Mouse (Mus musculus) forebrain, embryonic 12.5 days (tissue): Measurements from ENCODE around the gene Alyref. TPM values are rescaled to one million over a fixed set of nuclear protein-coding genes. Genes with fewer than 3 reads are reported as not detected.

Source experiments
- ATAC-seq: fragments of 200-750 bp; cut with Nextera tagmentation; 2 replicates; pipeline ENCODE4 v1.8.0; 2017; ENCODE audit warnings: moderate TSS enrichment; ENCODE audit not compliant: low FRiP score
- H3K27ac ChIP-seq: fragments of 300-500 bp; sonication (generic); 2 replicates; pipeline ENCODE4 v1.5.1; 2016; ENCODE audit warnings: mild to moderate bottlenecking
- H3K27me3 ChIP-seq: fragments of 300-500 bp; sonication (generic); 2 replicates; pipeline ENCODE4 v1.6.1; 2016; ENCODE audit warnings: mild to moderate bottlenecking
- H3K36me3 ChIP-seq: fragments of 300-500 bp; sonication (generic); replicated peaks from 2 replicates; pipeline ENCODE4 v1.6.1; 2016; ENCODE audit warnings: mild to moderate bottlenecking
- H3K4me1 ChIP-seq: fragments of 300-500 bp; sonication (generic); 2 replicates; pipeline ENCODE4 v1.6.1; 2016
- H3K4me2 ChIP-seq: fragments of 300-500 bp; sonication (generic); 2 replicates; pipeline ENCODE4 v1.6.1; 2016; ENCODE audit warnings: mild to moderate bottlenecking, moderate library complexity
- H3K4me3 ChIP-seq: fragments of 300-500 bp; sonication (generic); replicated peaks from 2 replicates; pipeline ENCODE4 v1.5.1; 2016; ENCODE audit warnings: mild to moderate bottlenecking
- H3K9ac ChIP-seq: fragments of 300-500 bp; sonication (generic); 2 replicates; pipeline ENCODE4 v1.6.1; 2016; ENCODE audit warnings: mild to moderate bottlenecking
- H3K9me3 ChIP-seq: fragments of 300-500 bp; sonication (generic); 2 replicates; pipeline ENCODE4 v1.6.1; 2016
- WGBS: fragments of 180-500 bp; shearing (Covaris S2); methylation state at CpG from one replicate; pipeline ENCODE4 v1.1.7; 2016; 5-methylcytosine and 5-hydroxymethylcytosine counted together
- polyA plus RNA-seq: library from polyadenylated mRNA; unstranded; fragments of >200 nt; fragmentation: Nextera tagmentation; extraction: Ambion mirVana; gene quantifications from 2 replicates; pipeline ENCODE4 v1.2.1, GENCODE M21; 2016

Gene Alyref
- polyA plus RNA-seq, 1 experiment from 2014 or later = 561 TPM

- no peaks in the 10 kb centered on the region for H3K27me3 ChIP-seq
- H3K4me3 ChIP-seq = peak overlapping the region; percentile 98; the same call in 1 of the 2 replicates
- H3K9ac ChIP-seq = peak overlapping the region; percentile 29; the same call in 1 of the 2 replicates
- H3K4me2 ChIP-seq = peak overlapping the region; percentile 92
- peaks cover 41% of the 10 kb centered on the region for H3K4me1 ChIP-seq
- no peak for ATAC-seq
- H3K9me3 ChIP-seq = no peaks in the 10 kb centered on the region
- peaks cover 29% of the 10 kb centered on the region for H3K36me3 ChIP-seq
- 45% methylated on average over 7 of the region's 7 CpGs for WGBS
- H3K27ac ChIP-seq = 0 out of 2 replicates have a peak overlapping the region, but pooled peaks have one; percentile 11
These were observed 32.9 kb upstream of the Alyref start for GRCm38 (mm10) chr11:120630881-120631725.

GRCm38 (mm10) chr11:120630401-120630871, 32.3 kb upstream of the Alyref start:
- peaks cover 45% of the 10 kb centered on the region for H3K4me1 ChIP-seq
- WGBS = 30% methylated on average over 5 of the region's 5 CpGs
- H3K9me3 ChIP-seq = no peaks in the 10 kb centered on the region
- 0 out of 2 replicates have a peak overlapping the region, but pooled peaks have one; percentile 9 for H3K4me2 ChIP-seq
- H3K27ac ChIP-seq = peak overlapping the region; percentile 65; the same call in 1 of the 2 replicates
- peak overlapping the region; percentile 33 for H3K9ac ChIP-seq
- H3K4me3 ChIP-seq = no peak overlapping the region
- peaks cover 29% of the 10 kb centered on the region for H3K36me3 ChIP-seq
- no peak for ATAC-seq
- no peaks in the 10 kb centered on the region for H3K27me3 ChIP-seq

DNA sequence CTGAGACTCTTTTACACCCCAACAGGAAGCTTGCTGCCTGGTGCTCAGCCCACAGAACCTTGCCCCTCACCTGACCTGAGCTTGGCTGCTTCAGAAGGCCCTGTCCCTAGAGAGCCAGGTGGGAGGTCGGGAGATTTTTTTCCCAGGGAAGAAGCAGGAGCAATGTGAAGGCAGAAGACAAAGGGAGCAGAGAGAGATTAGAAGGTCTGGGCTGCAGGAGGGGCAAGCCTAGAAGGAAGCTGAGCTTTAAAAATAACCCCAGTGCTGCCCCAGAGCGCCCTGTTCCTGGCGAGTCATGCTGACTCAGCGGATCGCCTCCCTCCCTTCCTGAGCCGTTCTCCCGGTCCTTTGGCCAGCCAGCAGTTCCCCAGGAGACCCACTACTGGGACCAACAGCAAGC, 31.7 kb upstream of the Alyref start:
- H3K4me2 ChIP-seq = peak overlapping the region; percentile 9; the same call in 1 of the 2 replicates
- no peaks in the 10 kb centered on the region for H3K27me3 ChIP-seq
- peaks cover 29% of the 10 kb centered on the region for H3K36me3 ChIP-seq
- no peak for ATAC-seq
- H3K9ac ChIP-seq = 0 out of 2 replicates have a peak overlapping the region, but pooled peaks have one; percentile 33
- H3K27ac ChIP-seq = peak overlapping the region; percentile 65
- WGBS = 49% methylated on average over 7 of the region's 7 CpGs
- H3K9me3 ChIP-seq = no peaks in the 10 kb centered on the region
- H3K4me1 ChIP-seq = peaks cover 50% of the 10 kb centered on the region
- H3K4me3 ChIP-seq = no peak overlapping the region

GRCm38 (mm10) chr11:120629341-120629730, 31.2 kb upstream of the Alyref start:
- ATAC-seq = no peak
- H3K27me3 ChIP-seq = no peaks in the 10 kb centered on the region
- H3K4me3 ChIP-seq = no peak overlapping the region
- H3K4me2 ChIP-seq = peak overlapping the region; percentile 9; the same call in 1 of the 2 replicates
- no peaks in the 10 kb centered on the region for H3K9me3 ChIP-seq
- H3K4me1 ChIP-seq = peaks cover 48% of the 10 kb centered on the region
- 0 out of 2 replicates have a peak overlapping the region, but pooled peaks have one; percentile 65 for H3K27ac ChIP-seq
- peaks cover 29% of the 10 kb centered on the region for H3K36me3 ChIP-seq
- H3K9ac ChIP-seq = no peak overlapping the region
- WGBS = 72% methylated on average over 23 of the region's 23 CpGs

GRCm38 (mm10) chr11:120628601-120629340, 30.6 kb upstream of the Alyref start:
- H3K4me2 ChIP-seq = no peak overlapping the region
- no peak for ATAC-seq
- no peaks in the 10 kb centered on the region for H3K9me3 ChIP-seq
- no peak overlapping the region for H3K9ac ChIP-seq
- no peak overlapping the region for H3K4me3 ChIP-seq
- H3K27me3 ChIP-seq = no peaks in the 10 kb centered on the region
- H3K4me1 ChIP-seq = peaks cover 48% of the 10 kb centered on the region
- no peak overlapping the region for H3K27ac ChIP-seq
- WGBS = 94% methylated on average over 23 of the region's 23 CpGs
- peaks cover 29% of the 10 kb centered on the region for H3K36me3 ChIP-seq

- no peak for ATAC-seq
- H3K27me3 ChIP-seq = no peaks in the 10 kb centered on the region
- H3K4me1 ChIP-seq = peaks cover 51% of the 10 kb centered on the region
- no peaks in the 10 kb centered on the region for H3K9me3 ChIP-seq
- H3K4me3 ChIP-seq = no peak overlapping the region
- H3K27ac ChIP-seq = no peak overlapping the region
- WGBS = 86% methylated on average over 22 of the region's 22 CpGs
- no peak overlapping the region for H3K9ac ChIP-seq
- H3K36me3 ChIP-seq = peaks cover 37% of the 10 kb centered on the region
- no peak overlapping the region for H3K4me2 ChIP-seq
These were observed 29.5 kb upstream of the Alyref start for GRCm38 (mm10) chr11:120627468-120628300.

GRCm38 (mm10) chr11:120626785-120627467, 28.8 kb upstream of the Alyref start:
- peaks cover 45% of the 10 kb centered on the region for H3K4me1 ChIP-seq
- no peak for ATAC-seq
- no peaks in the 10 kb centered on the region for H3K9me3 ChIP-seq
- no peak overlapping the region for H3K9ac ChIP-seq
- H3K27me3 ChIP-seq = no peaks in the 10 kb centered on the region
- H3K4me2 ChIP-seq = no peak overlapping the region
- H3K36me3 ChIP-seq = peaks cover 44% of the 10 kb centered on the region
- no peak overlapping the region for H3K4me3 ChIP-seq
- 91% methylated on average over 11 of the region's 11 CpGs for WGBS
- H3K27ac ChIP-seq = no peak overlapping the region

GRCm38 (mm10) chr11:120625152-120625775, 27.1 kb upstream of the Alyref start, which contains the start of gene Sirt7:
Gene Sirt7 (minus strand): TSS chr11:120625240.
- 25% methylated on average over 5 of the region's 5 CpGs for WGBS

GRCm38 (mm10) chr11:120624680-120625111, 26.5 kb upstream of the Alyref start:
- WGBS = under 1% methylated on average over 53 of the region's 53 CpGs
- H3K27ac ChIP-seq = peak overlapping the region; percentile 86
- peaks cover 66% of the 10 kb centered on the region for H3K36me3 ChIP-seq
- peak overlapping the region; percentile 99 for H3K4me3 ChIP-seq
- peak overlapping the region; percentile 99 for H3K4me2 ChIP-seq
- H3K9ac ChIP-seq = peak overlapping the region; percentile 80
- peak; percentile 86 for ATAC-seq
- H3K9me3 ChIP-seq = no peaks in the 10 kb centered on the region
- H3K4me1 ChIP-seq = peaks cover 23% of the 10 kb centered on the region
- H3K27me3 ChIP-seq = no peaks in the 10 kb centered on the region

More at GRCm38 (mm10) chr11:120625152-120625775, 27.1 kb upstream of the Alyref start, which contains the start of gene Sirt7:
- Histone ChIP-seq H3K36me3 (peaks cover 61% of the 10 kb centered on the region), H3K4me2 (peak within 1 kb of the TSS; percentile 99), H3K9me3 (no peaks in the 10 kb centered on the region), H3K27ac (peak within 1 kb of the TSS; percentile 86), H3K9ac (peak within 1 kb of the TSS; percentile 80), H3K4me1 (peaks cover 29% of the 10 kb centered on the region), H3K4me3 (peak within 1 kb of the TSS; percentile 99), H3K27me3 (no peaks in the 10 kb centered on the region)
- ATAC-seq = peak; percentile 50

GRCm38 (mm10) chr11:120623961-120624679, 26.0 kb upstream of the Alyref start:
- peak overlapping the region; percentile 86 for H3K27ac ChIP-seq
- H3K4me1 ChIP-seq = peaks cover 18% of the 10 kb centered on the region
- no peaks in the 10 kb centered on the region for H3K27me3 ChIP-seq
- 12% methylated on average over 30 of the region's 30 CpGs for WGBS
- H3K4me2 ChIP-seq = peak overlapping the region; percentile 99
- H3K9ac ChIP-seq = peak overlapping the region; percentile 80
- H3K4me3 ChIP-seq = peak overlapping the region; percentile 99
- peaks cover 63% of the 10 kb centered on the region for H3K36me3 ChIP-seq
- H3K9me3 ChIP-seq = no peaks in the 10 kb centered on the region
- ATAC-seq = peak; percentile 67
